Comparison of ENCODE assay signal across 35 mouse cellular contexts in the genomic region with DNA sequence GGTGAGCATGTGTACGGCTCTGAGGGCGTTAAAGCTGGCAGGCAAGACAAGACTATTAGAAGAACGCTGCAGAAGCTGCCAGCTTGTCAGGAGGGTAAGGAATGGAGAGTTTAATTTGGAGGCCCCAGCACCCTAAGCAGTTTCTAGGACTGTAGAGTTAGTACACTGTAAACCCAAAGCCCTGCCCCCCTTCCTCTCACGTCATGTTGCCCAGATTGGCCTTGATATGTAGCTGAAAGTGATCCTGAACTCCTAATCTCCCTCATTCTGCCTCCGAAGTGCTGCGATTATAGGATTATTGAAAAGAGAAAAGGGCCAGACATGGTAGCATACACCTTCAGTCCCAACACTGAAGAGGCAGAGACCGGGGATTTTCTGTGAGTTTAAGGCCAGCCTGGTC. TPM values are rescaled to one million over a fixed set of nuclear protein-coding genes. Genes with fewer than 3 reads are reported as not detected.
DNase-seq lines count a peak whose midpoint lies in the region; ATAC-seq and TF ChIP-seq lines count a peak whose summit lies in the region.
"Had no signal": no experiment of that assay in that cellular context is flagged by ENCODE, and none has a peak within 500 bp of the region (broad histone marks: within the 10 kb centered on the region; RNA-seq: fewer than 3 reads in every experiment).

No protein-coding gene starts in this region.

- H3K4me3 ChIP-seq in gastrocnemius, adult 2 months = no peak overlapping the region
- H3K4me3 ChIP-seq in heart, embryonic 15.5 days = no peak overlapping the region
- no peak overlapping the region for H3K4me3 ChIP-seq in MEL (ENCODE audit: control insufficient read depth in 1 of 2, insufficient read depth in 1 of 2, low read depth in 2 of 2, low read length in 2 of 2)
- H3K4me3 ChIP-seq: embryonic facial prominence, embryonic 13.5 days; forebrain, embryonic 10.5 days; forebrain, embryonic 15.5 days; hindbrain, embryonic 13.5 days; limb, embryonic 10.5 days; limb, embryonic 15.5 days; liver, embryonic 13.5 days; midbrain, embryonic 13.5 days; neural tube, embryonic 15.5 days had no signal

- no peaks in the 10 kb centered on the region for H3K36me3 ChIP-seq in heart, embryonic 15.5 days
- peaks cover 0 to 49% of the 10 kb centered on the region in 2 experiments; a peak in 3 of 4 replicates for H3K36me3 ChIP-seq in MEL (ENCODE audit: control insufficient read depth in 1 of 2, insufficient read depth in 2 of 2, low read length in 2 of 2)
- H3K36me3 ChIP-seq: embryonic facial prominence, embryonic 13.5 days; forebrain, embryonic 10.5 days; forebrain, embryonic 15.5 days; hindbrain, embryonic 13.5 days; limb, embryonic 10.5 days; limb, embryonic 15.5 days; midbrain, embryonic 13.5 days; neural tube, embryonic 15.5 days had no signal

- ATAC-seq in heart, embryonic 15.5 days (replicated peaks; ENCODE audit: insufficient number of reproducible peaks, insufficient read depth, low FRiP score, low read depth) = no peak
- ATAC-seq in granulocyte monocyte progenitor cell, adult 5-6 weeks (replicated peaks; ENCODE audit: poor library complexity, severe bottlenecking) = no peak
- ATAC-seq: forebrain, embryonic 15.5 days; intestine, embryonic 16.5 days; lung, postnatal 0 days; midbrain, embryonic 13.5 days; Patski had no signal

- WGBS in heart, embryonic 15.5 days = 84% methylated on average over 7 of the region's 7 CpGs

- no peak for DNase-seq in gastrocnemius, adult 2 months
- DNase-seq in gastrocnemius, postnatal 36 days = no peak
- no peak for DNase-seq in heart, postnatal 10 days
- DNase-seq in retina, postnatal 1 day = peak; percentile 31
- DNase-seq in retina, embryonic 14.5 days (ENCODE audit: low spot score) = no peak
- DNase-seq in MEL (ENCODE audit: low read depth, low spot score) = no peak
- DNase-seq: adrenal gland, postnatal 14 days; cerebellum, adult 11-12 months; heart, postnatal 14 days; kidney, adult 8-10 months; kidney, postnatal 14 days; layer of hippocampus, adult 9-11 months; liver, embryonic 13.5 days; lung, adult 18-20 months; lung, postnatal 4 days had no signal

- peak in 1 of 2 experiments; percentile 30; a peak in 1 of 4 replicates for TF ChIP-seq EP300 in MEL (IDR thresholded peaks at IDR 0.05; ENCODE audit: low read depth in 1 of 2, low read length in 2 of 2)

- peaks cover 56% of the 10 kb centered on the region for H3K4me1 ChIP-seq in heart, embryonic 15.5 days (replicated peaks)
- peaks cover 35 to 48% of the 10 kb centered on the region in 2 experiments for H3K4me1 ChIP-seq in MEL (ENCODE audit: control insufficient read depth in 1 of 2, insufficient read depth in 2 of 2, low read length in 2 of 2)

- no peaks in the 10 kb centered on the region for H3K9me3 ChIP-seq in heart, embryonic 15.5 days (replicated peaks)
- no peaks in the 10 kb centered on the region for H3K9me3 ChIP-seq in MEL (replicated peaks; ENCODE audit: insufficient read depth, low read length)
- H3K9me3 ChIP-seq: embryonic facial prominence, embryonic 13.5 days; forebrain, embryonic 10.5 days; forebrain, embryonic 15.5 days; G1E; hindbrain, embryonic 13.5 days; limb, embryonic 10.5 days; limb, embryonic 15.5 days; liver, embryonic 13.5 days; megakaryocyte, embryonic 14.5 days; midbrain, embryonic 13.5 days; neural tube, embryonic 15.5 days had no signal

- H3K79me2 ChIP-seq in MEL (ENCODE audit: control insufficient read depth, insufficient read depth, low read length, poor library complexity) = peaks cover 11% of the 10 kb centered on the region

- H3K9ac ChIP-seq in heart, embryonic 15.5 days = no peak overlapping the region
- peak overlapping the region; percentile 63 for H3K9ac ChIP-seq in MEL (ENCODE audit: control insufficient read depth, low read depth, low read length, poor library complexity, severe bottlenecking)
- H3K9ac ChIP-seq: embryonic facial prominence, embryonic 13.5 days; forebrain, embryonic 15.5 days; hindbrain, embryonic 13.5 days; limb, embryonic 15.5 days; liver, embryonic 13.5 days; midbrain, embryonic 13.5 days; neural tube, embryonic 15.5 days had no signal

- no peaks in the 10 kb centered on the region for H3K27me3 ChIP-seq in heart, embryonic 15.5 days
- H3K27me3 ChIP-seq in MEL (ENCODE audit: control insufficient read depth in 1 of 2, insufficient read depth in 2 of 2, low read length in 2 of 2) = no peaks in the 10 kb centered on the region
- H3K27me3 ChIP-seq: embryonic facial prominence, embryonic 13.5 days; forebrain, embryonic 15.5 days; hindbrain, embryonic 13.5 days; limb, embryonic 15.5 days; liver, embryonic 13.5 days; megakaryocyte, embryonic 14.5 days; midbrain, embryonic 13.5 days; neural tube, embryonic 15.5 days; Patski had no signal

- TF ChIP-seq CTCF in gastrocnemius, adult 2 months (IDR thresholded peaks at IDR 0.05) = no peak
- TF ChIP-seq CTCF in MEL (IDR thresholded peaks at IDR 0.05 in 2 of 3, conservative IDR thresholded peaks at IDR 0.05 in 1 of 3; ENCODE audit: control insufficient read depth in 1 of 3, insufficient read depth in 1 of 3, low read depth in 2 of 3, low read length in 3 of 3, poor library complexity in 1 of 3, severe bottlenecking in 1 of 3) = no peak

- no peak overlapping the region for H3K4me2 ChIP-seq in heart, embryonic 15.5 days
- H3K4me2 ChIP-seq: embryonic facial prominence, embryonic 13.5 days; forebrain, embryonic 15.5 days; hindbrain, embryonic 13.5 days; limb, embryonic 15.5 days; liver, embryonic 13.5 days; midbrain, embryonic 13.5 days; neural tube, embryonic 15.5 days had no signal

- intact Hi-C loops in gastrocnemius, adult 2 months (cut with DNase I) = loop anchor here (2.0 kb wide), 1 partner anchor 14 kb away; no protein-coding TSS in a partner anchor
- intact Hi-C loops in gastrocnemius, postnatal 36 days (cut with DNase I) = no loop called here
- intact Hi-C loops in heart, postnatal 10 days (cut with DNase I) = no loop called here

- H3K27ac ChIP-seq in gastrocnemius, adult 2 months = peak overlapping the region; percentile 70
- peak overlapping the region; percentile 25 for H3K27ac ChIP-seq in heart, embryonic 15.5 days
- peak overlapping the region; percentile 97 for H3K27ac ChIP-seq in MEL (ENCODE audit: control insufficient read depth, low read depth, low read length)
- H3K27ac ChIP-seq: embryonic facial prominence, embryonic 13.5 days; forebrain, embryonic 10.5 days; forebrain, embryonic 15.5 days; hindbrain, embryonic 13.5 days; limb, embryonic 10.5 days; limb, embryonic 15.5 days; liver, embryonic 13.5 days; midbrain, embryonic 13.5 days; neural tube, embryonic 15.5 days had no signal

- no peak for TF ChIP-seq RAD21 in MEL (IDR thresholded peaks at IDR 0.05; ENCODE audit: low read depth, low read length)

- TF ChIP-seq POLR2A in MEL (IDR thresholded peaks at IDR 0.05; ENCODE audit: control insufficient read depth in 1 of 2, insufficient read depth in 1 of 2, low read depth in 1 of 2, low read length in 2 of 2, poor library complexity in 1 of 2) = no peak

TF ChIP-seq in MEL, 35 proteins besides CTCF, POLR2A, EP300 and RAD21:
- TF ChIP-seq MYB (IDR thresholded peaks at IDR 0.05; ENCODE audit: low read depth, low read length) (no peak), ELF1 (IDR thresholded peaks at IDR 0.05; ENCODE audit: low read depth, low read length) (no peak), NELFE (IDR thresholded peaks at IDR 0.05; ENCODE audit: low read depth, low read length) (no peak), SIN3A (IDR thresholded peaks at IDR 0.05; ENCODE audit: low read length) (no peak), GABPA (IDR thresholded peaks at IDR 0.05; ENCODE audit: low read depth, low read length) (no peak), ZNF384 (IDR thresholded peaks at IDR 0.05; ENCODE audit: low read depth, low read length) (no peak), E2F4 (IDR thresholded peaks at IDR 0.05; ENCODE audit: borderline replicate concordance, low read depth, low read length) (no peak), UBTF (IDR thresholded peaks at IDR 0.05; ENCODE audit: borderline replicate concordance, insufficient read depth, low read depth, low read length) (no peak), JUND (IDR thresholded peaks at IDR 0.05; ENCODE audit: low read depth, low read length) (no peak), USF1 (IDR thresholded peaks at IDR 0.05; ENCODE audit: low read depth, low read length) (no peak), MEF2A (IDR thresholded peaks at IDR 0.05; ENCODE audit: extremely low read depth, insufficient replicate concordance, low read depth, low read length, poor library complexity, severe bottlenecking) (no peak), USF2 (IDR thresholded peaks at IDR 0.05; ENCODE audit: borderline replicate concordance in 1 of 2, insufficient read depth in 1 of 2, low read depth in 1 of 2, low read length in 2 of 2) (no peak), ZMIZ1 (IDR thresholded peaks at IDR 0.05; ENCODE audit: low read depth, low read length) (no peak), ETS1 (IDR thresholded peaks at IDR 0.05; ENCODE audit: low read depth, low read length) (no peak), MYC (IDR thresholded peaks at IDR 0.05; ENCODE audit: low read depth, low read length) (no peak)

RNA-seq across cellular contexts. Expression of gene Kat2b, which starts 16.1 kb away (rescaled TPM):
- 10 to 100 TPM; 65.7 to 70.4 TPM for total RNA-seq in gastrocnemius, adult 2 months (2021)
- total RNA-seq in gastrocnemius, postnatal 36 days (2021) = 10 to 100 TPM; 50.9 to 62.0 TPM
- 9.7 and 10.1 TPM in 2 replicates for polyA plus RNA-seq in heart, embryonic 15.5 days (2015; fragmentation: Nextera tagmentation; extraction: Ambion mirVana)
- 10 to 100 TPM; 91.6 to 95.9 TPM for total RNA-seq in heart, postnatal 10 days (2021)
- 6.2 and 6.4 TPM in 2 replicates for total RNA-seq in MEL (2012; rRNA removed)
- 1 to 10 TPM in 1 of 2 experiments, not detected in 1; 7.4 TPM for polyA plus RNA-seq in MEL (2012; ENCODE audit: insufficient read depth in 1 of 2, insufficient read length in 2 of 2, low read depth in 1 of 2, low replicate concordance in 2 of 2, missing spikeins in 1 of 2)
- 35.1 and 51.5 TPM in 2 replicates for total RNA-seq in granulocyte monocyte progenitor cell, adult 5-6 weeks (2014; fragmentation: Nextera tagmentation)
- total RNA-seq in granulocyte monocyte progenitor cell, adult 5-6 weeks (2017) = 30.5 and 35.9 TPM in 2 replicates

RNA-seq across cellular contexts. Expression of gene Pp2d1, which starts 43.6 kb away (rescaled TPM):
- total RNA-seq in gastrocnemius, adult 2 months (2021) = not detected
- total RNA-seq in gastrocnemius, postnatal 36 days (2021) = not detected
- 0.18 and 0.21 TPM in 2 replicates for polyA plus RNA-seq in heart, embryonic 15.5 days (2015; fragmentation: Nextera tagmentation; extraction: Ambion mirVana)
- not detected for total RNA-seq in heart, postnatal 10 days (2021)
- total RNA-seq in MEL (2012; rRNA removed) = 0.07 and 0.08 TPM in 2 replicates
- under 1 TPM in 1 of 2 experiments, not detected in 1; 0.04 TPM for polyA plus RNA-seq in MEL (2012; ENCODE audit: insufficient read depth in 1 of 2, insufficient read length in 2 of 2, low read depth in 1 of 2, low replicate concordance in 2 of 2, missing spikeins in 1 of 2)
- total RNA-seq in granulocyte monocyte progenitor cell, adult 5-6 weeks (2014; fragmentation: Nextera tagmentation) = not detected in 2 replicates
- not detected in 2 replicates for total RNA-seq in granulocyte monocyte progenitor cell, adult 5-6 weeks (2017)
- total RNA-seq: adrenal gland, postnatal 14 days; common myeloid progenitor, adult 5-6 weeks; gastrocnemius, adult 18-20 months; gastrocnemius, postnatal 4 days; heart, postnatal 14 days; left cerebral cortex, postnatal 10 days; monocyte, adult 5-6 weeks had no signal
- polyA plus RNA-seq: G1E had no signal

Comparison
In these comparisons a context has a peak if more than half of its experiments do, and no peak if none do; other contexts are left out.
1. H3K27ac ChIP-seq: peak in every context shown above with its lines; median percentile 97 in MEL; 70 in gastrocnemius, adult 2 months; 25 in heart, embryonic 15.5 days.